Mouse (Mus musculus) kidney, postnatal 0 days (tissue): ENCODE measurements around the gene Ampd1. TPM values are rescaled to one million over a fixed set of nuclear protein-coding genes. Genes with fewer than 3 reads are reported as not detected.
"Not testable (repeated sequence)": the region's sequence is repeated elsewhere in the genome, so short reads cannot be mapped to it uniquely, and the experiment has no call there.

Source experiments
- ATAC-seq: fragments of 200-750 bp; cut with Nextera tagmentation; replicated peaks from 2 replicates; pipeline ENCODE4 v1.8.0; 2017; ENCODE audit warnings: low read depth, moderate number of reproducible peaks, moderate TSS enrichment, moderate library complexity; ENCODE audit not compliant: low FRiP score
- DNase-seq: peaks from one replicate; pipeline ENCODE4 v3.0.0-alpha.2; 2016; ENCODE audit warnings: low spot score
- H3K27ac ChIP-seq: fragments of 300-500 bp; sonication (generic); 2 replicates; pipeline ENCODE4 v1.5.1; 2014; ENCODE audit warnings: mild to moderate bottlenecking
- H3K27me3 ChIP-seq: fragments of 300-500 bp; sonication (generic); 2 replicates; pipeline ENCODE4 v1.6.1; 2014; ENCODE audit warnings: low read length, mixed read lengths; ENCODE audit not compliant: insufficient read depth
- H3K36me3 ChIP-seq: fragments of 300-500 bp; sonication (generic); 2 replicates; pipeline ENCODE4 v1.6.1; 2014; ENCODE audit warnings: low read length, mixed read lengths; ENCODE audit not compliant: insufficient read depth
- H3K4me1 ChIP-seq: fragments of 300-500 bp; sonication (generic); replicated peaks from 2 replicates; pipeline ENCODE4 v1.6.1; 2014; ENCODE audit warnings: antibody characterized with exemption, low read length, mixed read lengths; ENCODE audit not compliant: insufficient read depth
- H3K4me2 ChIP-seq: fragments of 300-500 bp; sonication (generic); 2 replicates; pipeline ENCODE4 v1.6.1; 2014; ENCODE audit warnings: mild to moderate bottlenecking, low read length, moderate library complexity, mixed read lengths
- H3K4me3 ChIP-seq: fragments of 300-500 bp; sonication (generic); replicated peaks from 2 replicates; pipeline ENCODE4 v1.5.1; 2014; ENCODE audit warnings: low read depth, low read length
- H3K9ac ChIP-seq: fragments of 300-500 bp; sonication (generic); 2 replicates; pipeline ENCODE4 v1.6.1; 2014; ENCODE audit warnings: low read depth, low read length
- H3K9me3 ChIP-seq: fragments of 300-500 bp; sonication (generic); replicated peaks from 2 replicates; pipeline ENCODE4 v1.6.1; 2016; ENCODE audit warnings: low read length, inconsistent platforms, mixed read lengths
- CTCF ChIP-seq: IDR thresholded peaks from 2 replicates; pipeline ENCODE4 v1.5.1; 2016; ENCODE audit warnings: antibody characterized with exemption, low read depth, mild to moderate bottlenecking, moderate library complexity
- WGBS: fragments of 180-500 bp; shearing (Covaris S2); extraction: QIAGEN DNeasy Blood & Tissue Kit; methylation state at CpG from one replicate; pipeline ENCODE4 v1.1.7; 2014; 5-methylcytosine and 5-hydroxymethylcytosine counted together
- polyA plus RNA-seq: library from polyadenylated mRNA; unstranded; fragments of >200 nt; fragmentation: Nextera tagmentation; extraction: Ambion mirVana; gene quantifications from 2 replicates; pipeline ENCODE4 v1.2.1, GENCODE M21; 2015

Ampd1 gene
- polyA plus RNA-seq, 1 experiment from 2014 or later: not detected

- no peak overlapping the region for H3K4me3 ChIP-seq
- 0 out of 2 replicates have a peak overlapping the region, but pooled peaks have one; percentile 13 for H3K4me2 ChIP-seq
- H3K27ac ChIP-seq: no peak overlapping the region
- no peak overlapping the region for H3K9ac ChIP-seq
- 13% methylated on average over 6 of the region's 6 CpGs for WGBS
- H3K36me3 ChIP-seq: no peaks in the 10 kb centered on the region
- peak; percentile 87 for DNase-seq
- no peak for TF ChIP-seq CTCF
- peak; percentile 33; the same call in 1 of the 2 replicates for ATAC-seq
- H3K9me3 ChIP-seq: no peaks in the 10 kb centered on the region
- peaks cover 7% of the 10 kb centered on the region; the same call in 1 of the 2 replicates for H3K4me1 ChIP-seq
- H3K27me3 ChIP-seq: no peaks in the 10 kb centered on the region
Observed at GRCm38 (mm10) chr3:103130236-103130751, 56.5 kb downstream of the Ampd1 start.

- Histone ChIP-seq H3K4me1 (peaks cover 7% of the 10 kb centered on the region; the same call in 1 of the 2 replicates), H3K27ac (no peak overlapping the region), H3K9me3 (no peaks in the 10 kb centered on the region), H3K9ac (no peak overlapping the region), H3K27me3 (no peaks in the 10 kb centered on the region), H3K36me3 (no peaks in the 10 kb centered on the region), H3K4me2 (no peak overlapping the region), H3K4me3 (no peak overlapping the region)
- ATAC-seq (no peak), DNase-seq (no peak)
- 94% methylated on average over 10 of the region's 10 CpGs for WGBS
- no peak for TF ChIP-seq CTCF
Observed at GRCm38 (mm10) chr3:103133098-103133497, 59.3 kb downstream of the Ampd1 start.

- ATAC-seq (no peak), DNase-seq (no peak)
- H3K4me2 ChIP-seq: no peak overlapping the region
- no peak overlapping the region for H3K4me3 ChIP-seq
- TF ChIP-seq CTCF: no peak
- no peaks in the 10 kb centered on the region for H3K9me3 ChIP-seq
- H3K27me3 ChIP-seq: no peaks in the 10 kb centered on the region
- 75% methylated on average over 4 of the region's 4 CpGs for WGBS
- H3K9ac ChIP-seq: no peak overlapping the region
- H3K27ac ChIP-seq: no peak overlapping the region
- no peaks in the 10 kb centered on the region; the same call in 1 of the 2 replicates for H3K4me1 ChIP-seq
- no peaks in the 10 kb centered on the region for H3K36me3 ChIP-seq
Observed at GRCm38 (mm10) chr3:103136414-103137077, 62.7 kb downstream of the Ampd1 start.

- Histone ChIP-seq H3K27ac (peak overlapping the region; percentile 51), H3K27me3 (no peaks in the 10 kb centered on the region), H3K9ac (no peak overlapping the region), H3K4me1 (no peaks in the 10 kb centered on the region; the same call in 1 of the 2 replicates), H3K36me3 (no peaks in the 10 kb centered on the region), H3K4me3 (no peak overlapping the region), H3K9me3 (no peaks in the 10 kb centered on the region), H3K4me2 (peak overlapping the region; percentile 16; the same call in 1 of the 2 replicates)
- no peak for TF ChIP-seq CTCF
- ATAC-seq (no peak), DNase-seq (peak; percentile 90)
- WGBS: 43% methylated on average over 8 of the region's 8 CpGs
Observed at GRCm38 (mm10) chr3:103139047-103139446, 65.2 kb downstream of the Ampd1 start.

GRCm38 (mm10) chr3:103140095-103140838 lies 66.5 kb downstream of the Ampd1 start:
- not testable (repeated sequence) for DNase-seq, H3K4me3 ChIP-seq, H3K4me1 ChIP-seq, H3K36me3 ChIP-seq, ATAC-seq, H3K27ac ChIP-seq, H3K9me3 ChIP-seq, H3K9ac ChIP-seq, H3K27me3 ChIP-seq
- H3K4me2 ChIP-seq: peak overlapping the region; percentile 21
- 41% methylated on average over 11 of the region's 11 CpGs for WGBS

GRCm38 (mm10) chr3:103141287-103141686 lies 67.5 kb downstream of the Ampd1 start:
- WGBS: 84% methylated on average over 11 of the region's 11 CpGs
- H3K4me1 ChIP-seq: no peaks in the 10 kb centered on the region; the same call in none of the 2 replicates
- H3K9ac ChIP-seq: no peak overlapping the region
- no peak overlapping the region for H3K4me2 ChIP-seq
- H3K27ac ChIP-seq: no peak overlapping the region
- H3K27me3 ChIP-seq: no peaks in the 10 kb centered on the region
- ATAC-seq (no peak), DNase-seq (no peak)
- no peaks in the 10 kb centered on the region for H3K9me3 ChIP-seq
- H3K36me3 ChIP-seq: no peaks in the 10 kb centered on the region
- H3K4me3 ChIP-seq: no peak overlapping the region
- no peak for TF ChIP-seq CTCF
